Mouse (Mus musculus) E14TG2a.4 (cell line): Measurements from ENCODE around the gene Slc43a2.

Source experiments
- CTCF ChIP-seq: conservative IDR thresholded peaks from 2 replicates; pipeline ENCODE4 v1.5.1; 2014; ENCODE audit warnings: low read length
- NANOG ChIP-seq: IDR thresholded peaks from 2 replicates; pipeline ENCODE4 v1.6.1; 2014; ENCODE audit warnings: borderline replicate concordance, low read length, mixed read lengths

- TF ChIP-seq CTCF (no peak), NANOG (no peak)
These were observed 32.5 kb downstream of the Slc43a2 start for GRCm38 (mm10) chr11:75563851-75564548.
